Mouse (Mus musculus): Measurements from ENCODE around the gene Ikzf2.

The Ikzf2 gene

GRCm38 (mm10) chr1:69687076-69687991 is at the start of gene Ikzf2:
Ikzf2 (minus strand) TSS chr1:69687245.
- DNase-seq, result peak; percentile 83

- no peak for DNase-seq
Observed at GRCm38 (mm10) chr1:69729729-69730128, 42.7 kb upstream of the Ikzf2 start.

- DNase-seq, result no peak
Observed at GRCm38 (mm10) chr1:69729031-69729679, 42.1 kb upstream of the Ikzf2 start.

GRCm38 (mm10) chr1:69727968-69728367 is 40.9 kb upstream of the Ikzf2 start:
- DNase-seq, result no peak

GRCm38 (mm10) chr1:69717107-69717506 is 30.1 kb upstream of the Ikzf2 start:
- no peak for DNase-seq

GRCm38 (mm10) chr1:69708571-69708970 is 21.5 kb upstream of the Ikzf2 start:
- no peak for DNase-seq

- no peak for DNase-seq
Observed at GRCm38 (mm10) chr1:69703506-69704156, 16.6 kb upstream of the Ikzf2 start.

GRCm38 (mm10) chr1:69691946-69692345 is 4.9 kb upstream of the Ikzf2 start:
- DNase-seq, result no peak

GRCm38 (mm10) chr1:69688961-69689360 is 1.9 kb upstream of the Ikzf2 start:
- DNase-seq, result peak; percentile 73 to 80

- DNase-seq, result peak in 1 of 2 experiments; percentile 8
Observed at GRCm38 (mm10) chr1:69688118-69688517, 1.1 kb upstream of the Ikzf2 start.

GRCm38 (mm10) chr1:69686741-69687075 is 337 bp downstream of the Ikzf2 start:
- DNase-seq, result no peak

GRCm38 (mm10) chr1:69685890-69686490 is 1.1 kb downstream of the Ikzf2 start:
- DNase-seq, result peak; percentile 8

GRCm38 (mm10) chr1:69685049-69685889 is 1.8 kb downstream of the Ikzf2 start:
- no peak for DNase-seq

- peak; percentile 6 to 9 for DNase-seq
Observed at GRCm38 (mm10) chr1:69684280-69685040, 2.6 kb downstream of the Ikzf2 start.

- DNase-seq, result no peak
Observed at GRCm38 (mm10) chr1:69683851-69684250, 3.2 kb downstream of the Ikzf2 start.

- no peak for DNase-seq
Observed at GRCm38 (mm10) chr1:69683058-69683457, 4.0 kb downstream of the Ikzf2 start.

- no peak for DNase-seq
Observed at GRCm38 (mm10) chr1:69682261-69682660, 4.8 kb downstream of the Ikzf2 start.

- DNase-seq, result no peak
Observed at GRCm38 (mm10) chr1:69681003-69681402, 6.0 kb downstream of the Ikzf2 start.

- DNase-seq, result no peak
Observed at GRCm38 (mm10) chr1:69680501-69680900, 6.5 kb downstream of the Ikzf2 start.

GRCm38 (mm10) chr1:69669897-69670404 is 17.1 kb downstream of the Ikzf2 start:
- DNase-seq, result no peak

- no peak for DNase-seq
Observed at GRCm38 (mm10) chr1:69667456-69667855, 19.6 kb downstream of the Ikzf2 start.
